Mouse (Mus musculus): ENCODE measurements around the gene Gins1. TPM values are rescaled to one million over a fixed set of nuclear protein-coding genes. Genes with fewer than 3 reads are reported as not detected.
A peak's percentile ranks its signal among the peaks of the same experiment; 100 is the strongest.
"Not testable (repeated sequence)": the region's sequence is repeated elsewhere in the genome, so short reads cannot be mapped to it uniquely, and the experiment has no call there.

Gins1 gene
- total RNA-seq, 2 experiments from 2014 or later = 1.8 to 3.1 TPM

DNA sequence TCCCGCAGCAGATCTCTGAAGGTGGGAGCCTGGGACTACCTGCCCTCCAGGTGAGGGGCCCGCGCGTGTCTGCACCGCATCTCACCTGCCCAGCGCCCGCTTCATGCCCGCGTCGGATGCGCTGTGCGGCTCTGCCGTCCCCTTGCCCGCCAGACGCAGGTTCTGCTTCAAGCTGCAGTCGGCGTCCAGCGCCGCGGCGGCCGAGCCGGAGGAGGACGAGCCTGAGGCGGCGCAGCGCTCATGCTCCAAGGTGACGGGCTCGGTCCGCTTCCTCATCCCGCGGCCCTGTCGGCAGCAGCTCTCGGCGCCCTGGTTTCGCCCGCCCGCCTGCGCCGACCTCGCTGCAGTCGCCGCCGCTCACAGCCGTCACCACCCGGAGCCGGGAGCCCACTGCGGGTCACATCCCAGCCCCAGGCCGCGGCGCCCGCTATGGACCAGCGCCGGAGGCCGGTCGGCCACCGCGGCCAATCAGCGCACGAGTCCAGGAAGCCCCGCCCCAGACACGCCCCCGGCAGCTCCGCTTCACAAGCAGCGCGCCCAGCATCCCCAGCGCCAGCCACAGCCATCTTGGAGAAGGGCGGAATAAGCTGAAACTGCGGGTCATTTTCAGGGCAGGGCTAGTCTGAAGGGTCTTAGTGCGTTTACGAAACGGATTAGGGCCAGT lies 796 bp upstream of the Gins1 start, which contains the start of gene Abhd12:
TSS of gene Abhd12 (minus strand) at position 470 of the 664 bp plus-strand sequence.
- DNase-seq = peak; percentile 99
- intact Hi-C loops (cut with DNase I; ENCODE audit: low total_unique reads) = loop anchor here (10.0 kb wide), 1 partner anchor 120 kb away; the partner anchor contains the start of gene Pygb

DNA sequence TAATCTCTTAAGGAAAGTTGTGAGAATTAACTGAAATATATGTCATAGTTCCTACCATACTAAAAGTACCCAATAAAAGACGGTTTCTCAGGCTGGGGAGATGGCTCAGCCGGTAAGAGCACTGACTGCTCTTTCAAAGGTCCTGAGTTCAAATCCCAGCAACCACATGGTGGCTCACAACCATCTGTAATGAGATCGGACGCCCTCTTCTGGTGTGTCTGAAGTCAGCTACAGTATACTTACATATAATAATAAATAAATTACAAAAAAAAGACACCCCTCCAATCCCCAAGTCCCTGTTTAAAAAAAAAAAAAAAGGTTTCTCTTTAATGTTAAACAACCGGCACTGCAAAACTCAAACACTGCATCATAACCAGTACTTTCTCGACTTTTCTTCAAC lies 3.7 kb downstream of the Gins1 start:
- intact Hi-C loops (cut with DNase I; ENCODE audit: low total_unique reads) = loop anchor here (5.0 to 10.0 kb wide), 2 partner anchors 124 to 237 kb away; partner anchors contain the start of gene Pygb
- not testable (repeated sequence) for DNase-seq

DNA sequence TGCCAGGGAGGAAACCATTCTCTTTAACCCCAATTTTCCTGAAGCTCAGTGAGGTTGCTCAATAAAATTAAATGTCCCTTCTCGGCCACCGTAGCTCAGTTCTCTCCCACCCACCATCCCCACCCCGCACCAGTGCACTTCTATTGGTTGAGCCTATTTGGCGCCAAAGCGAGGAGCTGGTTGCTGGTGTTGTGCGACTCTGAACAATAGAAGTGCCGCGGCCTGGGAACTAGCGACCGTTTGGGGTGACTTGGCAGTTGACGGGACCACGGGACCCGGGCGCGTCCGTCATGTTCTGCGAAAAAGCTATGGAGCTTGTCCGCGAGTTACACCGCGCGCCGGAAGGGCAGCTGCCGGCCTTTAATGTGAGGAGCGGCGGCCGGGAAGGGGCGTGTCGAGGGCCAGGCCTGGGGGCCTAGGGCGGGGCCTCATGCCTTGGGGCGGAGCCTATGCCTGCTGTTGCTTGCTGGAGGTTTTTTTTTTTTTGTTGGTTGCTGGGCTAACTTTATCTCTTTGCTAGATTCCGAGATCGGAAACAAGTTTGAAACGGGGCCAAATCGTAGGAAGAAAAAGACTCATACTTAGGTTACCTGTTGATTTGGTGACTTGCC lies 4.3 kb downstream of the Gins1 start:
- intact Hi-C loops (cut with DNase I; ENCODE audit: low total_unique reads) = loop anchor here (5.0 to 10.0 kb wide), 2 partner anchors 125 to 237 kb away; partner anchors contain the start of gene Pygb
- peak; percentile 94 for DNase-seq

DNA sequence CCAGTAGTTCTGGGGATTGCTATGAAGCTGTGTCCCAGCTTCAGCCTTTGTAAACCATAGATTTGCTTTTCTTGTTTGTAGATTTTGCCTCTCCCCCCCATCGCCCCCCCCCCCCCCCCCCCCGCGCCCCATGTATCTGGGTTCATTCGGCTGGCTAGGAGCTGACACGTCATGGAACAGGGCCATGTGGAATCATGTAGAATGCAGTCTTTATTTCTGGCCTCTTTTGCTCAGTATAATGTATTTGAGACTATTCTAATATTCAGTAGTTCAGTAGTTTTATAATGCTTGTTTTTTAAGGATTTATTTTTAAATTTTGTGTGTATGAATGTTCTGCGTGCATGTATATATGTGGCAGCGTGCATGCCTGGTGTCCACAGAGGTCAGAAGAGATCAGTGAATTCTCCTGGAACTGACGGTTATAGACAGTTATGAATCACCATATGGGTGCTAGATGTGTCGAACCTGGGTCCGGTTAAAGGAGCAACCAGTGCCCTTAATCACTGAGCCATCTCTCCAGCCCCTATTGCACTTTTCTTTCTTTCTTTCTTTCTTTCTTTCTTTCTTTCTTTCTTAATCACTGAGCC lies 5.2 kb downstream of the Gins1 start:
- no peak for DNase-seq
- intact Hi-C loops (cut with DNase I; ENCODE audit: low total_unique reads) = no loop called here

DNA sequence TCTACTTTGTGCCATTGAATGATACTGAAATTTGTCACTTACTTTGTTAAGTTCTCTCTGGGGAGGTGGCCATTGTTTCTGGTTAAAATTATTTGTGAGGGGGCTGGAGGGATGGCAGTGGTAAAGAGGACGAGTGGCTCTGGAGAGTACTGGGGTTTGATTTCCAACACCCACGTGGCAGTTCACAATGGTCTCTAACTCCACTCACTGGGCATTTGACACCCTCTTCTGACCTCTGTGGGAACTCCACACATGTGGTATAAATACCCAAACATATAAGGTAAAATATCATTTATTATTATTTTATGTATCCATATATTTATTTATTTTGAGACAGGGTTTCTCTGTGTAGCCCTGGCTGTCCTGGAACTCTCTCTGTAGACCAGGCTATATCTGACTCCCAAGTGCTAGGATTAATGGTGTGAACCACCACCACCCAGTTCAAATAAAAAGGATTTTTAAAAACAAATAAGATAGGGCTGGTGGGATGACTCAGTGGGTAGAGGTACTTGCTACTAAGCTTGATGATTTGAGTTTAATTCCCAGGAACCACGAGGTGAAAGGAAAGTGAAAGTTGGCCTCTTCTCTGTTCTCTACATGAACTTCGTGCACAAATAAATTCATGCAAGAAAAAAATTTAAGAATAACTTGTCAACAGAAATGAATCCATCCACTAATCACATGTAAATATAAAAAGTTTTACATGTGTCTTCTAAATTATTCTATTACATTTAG lies 9.7 kb downstream of the Gins1 start:
- intact Hi-C loops (cut with DNase I; ENCODE audit: low total_unique reads) = no loop called here
- DNase-seq = no peak

DNA sequence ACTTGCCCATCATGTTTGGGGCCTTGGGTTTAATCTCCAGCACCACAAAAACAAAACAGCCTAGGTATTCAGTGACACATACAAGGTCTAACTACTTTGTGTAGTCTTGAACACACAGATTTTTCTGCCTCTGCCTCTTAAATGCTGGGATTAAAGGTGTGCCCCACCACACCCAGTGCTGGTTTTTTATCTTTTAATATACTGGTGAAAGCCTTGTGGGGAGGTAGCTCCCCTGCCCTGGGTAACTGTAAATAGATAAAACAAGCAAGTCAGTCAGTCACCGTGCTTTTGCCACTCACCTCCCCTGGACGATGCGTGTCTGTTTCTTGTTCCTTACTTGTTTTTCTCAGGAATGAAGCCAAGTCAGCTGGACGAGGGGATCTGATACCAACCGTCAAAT lies 10.6 kb downstream of the Gins1 start:
- intact Hi-C loops (cut with DNase I; ENCODE audit: low total_unique reads) = no loop called here
- no peak for DNase-seq

DNA sequence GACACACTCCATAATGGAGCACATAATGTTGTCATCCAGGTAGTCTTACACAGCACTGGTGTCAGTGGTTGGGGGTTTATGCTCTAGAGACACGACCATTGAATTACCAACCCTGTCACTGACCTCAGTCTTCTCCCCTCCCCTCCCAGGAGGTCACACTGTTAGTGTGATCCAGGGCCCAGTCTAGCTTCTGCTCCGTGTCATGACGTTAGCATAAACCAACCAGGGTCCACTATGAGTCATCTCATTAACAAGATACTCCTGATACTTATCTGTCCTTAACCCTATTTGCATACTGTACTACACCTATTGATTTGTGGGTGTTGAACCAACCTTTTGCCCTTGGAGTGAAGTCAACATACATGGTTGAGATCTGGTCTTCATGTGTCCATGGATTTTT lies 13.5 kb downstream of the Gins1 start:
- no peak for DNase-seq
- intact Hi-C loops (cut with DNase I; ENCODE audit: low total_unique reads) = no loop called here

DNA sequence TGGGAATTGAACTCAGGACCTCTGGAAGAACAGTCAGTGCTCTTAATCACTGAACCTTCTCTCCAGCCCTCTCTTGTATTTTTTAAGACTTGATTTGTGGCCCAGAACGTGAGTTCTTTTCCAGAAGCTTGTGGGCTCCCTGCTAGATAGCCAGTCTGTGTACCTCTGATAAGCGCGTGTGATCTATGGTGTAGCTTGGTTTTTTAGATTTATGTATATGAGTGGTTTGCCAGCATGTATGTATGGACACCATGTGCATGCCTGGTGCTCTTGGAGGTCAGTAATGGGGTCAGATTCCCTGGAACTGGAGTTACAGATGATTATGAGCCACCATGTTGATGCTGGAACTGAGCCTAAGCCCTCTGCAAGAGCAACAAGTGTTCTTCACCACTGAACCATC lies 15.3 kb downstream of the Gins1 start:
- intact Hi-C loops (cut with DNase I; ENCODE audit: low total_unique reads) = no loop called here
- DNase-seq = no peak

DNA sequence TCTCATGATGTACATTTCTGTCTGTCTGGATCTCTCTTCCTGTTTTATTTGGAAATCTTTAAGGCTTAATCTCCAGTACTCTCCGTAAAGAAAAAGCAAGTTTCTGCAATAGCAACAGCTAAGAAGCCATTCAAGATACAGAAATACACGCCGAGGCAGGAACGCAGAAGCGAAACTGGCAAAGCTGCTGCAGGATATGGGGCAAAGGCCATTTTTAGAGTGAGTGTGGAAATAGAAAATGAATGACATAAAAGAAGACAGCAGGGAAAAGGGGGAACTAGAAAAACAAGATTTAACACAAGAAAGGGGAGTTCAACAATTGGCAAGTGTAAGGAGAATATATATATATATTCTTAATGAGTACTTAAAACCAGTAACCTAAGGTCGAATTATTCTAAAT lies 16.5 kb downstream of the Gins1 start:
- intact Hi-C loops (cut with DNase I; ENCODE audit: low total_unique reads) = no loop called here
- no peak for DNase-seq

DNA sequence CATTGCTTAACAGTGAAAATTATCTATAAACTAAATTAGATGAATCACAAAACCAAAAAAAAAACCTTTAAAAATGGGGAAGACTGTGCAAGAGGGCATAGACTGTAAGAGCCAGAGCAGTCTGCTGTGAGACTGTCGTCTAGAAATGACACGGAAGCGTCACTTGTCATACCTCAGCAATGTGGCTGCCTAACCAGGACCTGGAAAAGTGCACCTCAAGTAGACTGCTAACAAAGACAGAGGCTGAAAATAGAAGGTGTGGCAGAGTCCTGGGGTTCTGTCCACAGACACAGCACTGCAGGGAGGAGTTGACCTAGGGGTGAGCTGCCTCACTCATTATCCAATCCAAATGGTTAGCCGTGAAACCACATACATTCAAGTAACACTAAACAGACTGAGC lies 17.0 kb downstream of the Gins1 start:
- no peak for DNase-seq
- intact Hi-C loops (cut with DNase I; ENCODE audit: low total_unique reads) = no loop called here

DNA sequence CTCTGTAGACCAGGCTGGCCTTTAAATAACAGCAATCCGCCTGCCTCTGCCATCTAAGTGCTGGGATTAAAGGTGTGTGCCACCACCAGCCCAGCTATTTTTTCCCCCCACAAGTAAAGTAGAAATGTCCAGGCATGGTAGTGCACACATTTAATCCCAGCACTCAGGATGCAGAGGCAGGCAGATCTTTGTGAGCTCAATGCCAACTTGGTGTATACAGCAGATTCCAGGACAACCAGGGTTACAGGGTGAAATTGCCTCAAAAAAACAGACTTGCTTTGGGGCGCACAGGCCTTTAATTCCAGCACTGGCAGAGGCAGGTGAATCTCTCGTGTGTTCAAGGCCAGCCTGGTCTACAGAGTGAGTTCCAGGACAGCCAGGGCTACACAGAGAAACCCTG lies 17.8 kb downstream of the Gins1 start:
- no peak for DNase-seq
- intact Hi-C loops (cut with DNase I; ENCODE audit: low total_unique reads) = no loop called here

DNA sequence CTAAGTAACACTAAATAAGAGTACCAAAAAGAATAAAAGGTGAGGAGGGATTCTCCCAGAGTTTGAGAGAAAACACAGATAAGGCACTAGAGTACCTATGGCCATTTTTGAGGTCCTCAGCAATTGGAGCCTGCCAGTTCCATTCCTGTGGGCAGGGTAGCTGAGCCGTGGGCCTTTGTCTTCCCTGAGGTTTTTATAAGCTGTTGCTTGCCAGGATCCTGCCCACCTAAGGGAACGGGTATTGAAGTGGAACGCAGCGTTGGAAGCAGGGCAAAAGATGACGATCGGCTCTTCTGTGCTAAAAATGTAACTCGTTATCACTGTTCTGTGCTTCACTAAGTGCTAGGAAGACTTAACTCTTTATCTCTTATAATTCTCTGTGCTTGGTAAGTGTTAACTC lies 18.3 kb downstream of the Gins1 start:
- intact Hi-C loops (cut with DNase I; ENCODE audit: low total_unique reads) = no loop called here

DNA sequence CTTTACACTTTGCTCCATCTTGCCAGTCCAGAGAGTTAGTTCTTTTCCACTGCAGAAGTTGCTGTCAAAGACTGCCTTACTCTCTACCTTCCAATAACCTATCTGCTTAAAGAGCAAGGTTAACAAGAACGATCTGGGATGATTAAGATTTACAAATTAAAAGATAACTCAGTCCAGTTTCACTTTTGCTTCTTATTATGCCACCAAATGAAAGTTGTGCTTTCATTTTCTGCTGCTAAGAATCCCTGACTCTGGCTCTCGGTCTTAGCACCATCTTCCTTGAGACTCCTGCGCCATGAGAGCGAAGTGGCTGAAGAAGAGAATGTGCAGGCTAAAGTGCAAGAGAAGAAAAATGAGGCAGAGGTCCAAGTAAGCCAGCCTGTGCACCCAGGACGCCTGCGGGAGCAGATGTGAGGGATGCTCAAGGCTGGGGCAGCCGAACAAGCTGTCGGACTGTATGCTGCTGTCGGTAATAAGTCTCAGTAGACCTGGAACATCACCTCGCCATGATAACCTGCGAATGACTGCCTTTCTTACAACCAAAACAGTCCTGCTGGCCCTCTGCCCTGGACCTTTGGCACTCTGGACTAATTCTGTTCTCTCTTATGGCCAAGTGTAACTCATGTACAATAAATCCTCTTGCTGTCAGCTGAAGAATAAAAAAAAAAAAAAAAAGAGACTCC lies 22.0 kb downstream of the Gins1 start:
- intact Hi-C loops (cut with DNase I; ENCODE audit: low total_unique reads) = no loop called here

More for the DNA sequence above, 18.3 kb downstream of the Gins1 start:
- DNase-seq = no peak

DNA sequence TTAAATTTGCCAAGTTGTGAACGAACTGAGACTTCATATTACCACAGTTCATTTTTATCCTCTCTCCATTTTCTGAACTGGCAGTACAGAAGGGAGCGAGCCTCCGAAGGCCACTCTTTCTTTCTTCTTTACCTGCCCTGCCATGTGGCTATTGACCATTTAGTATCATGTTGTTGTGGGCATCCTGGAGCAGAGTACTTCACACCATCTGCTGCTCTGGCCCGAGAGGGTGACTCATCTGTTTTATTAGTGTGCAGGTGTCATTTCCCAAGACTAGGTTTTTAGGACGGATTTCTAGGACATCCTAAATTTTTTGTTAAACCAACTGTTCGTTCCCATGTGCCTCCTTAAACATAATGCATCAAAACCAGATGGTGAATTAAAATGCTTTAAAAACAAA lies 24.0 kb downstream of the Gins1 start:
- intact Hi-C loops (cut with DNase I; ENCODE audit: low total_unique reads) = no loop called here
- DNase-seq = no peak

More for the DNA sequence above, 22.0 kb downstream of the Gins1 start:
- DNase-seq = no peak

DNA sequence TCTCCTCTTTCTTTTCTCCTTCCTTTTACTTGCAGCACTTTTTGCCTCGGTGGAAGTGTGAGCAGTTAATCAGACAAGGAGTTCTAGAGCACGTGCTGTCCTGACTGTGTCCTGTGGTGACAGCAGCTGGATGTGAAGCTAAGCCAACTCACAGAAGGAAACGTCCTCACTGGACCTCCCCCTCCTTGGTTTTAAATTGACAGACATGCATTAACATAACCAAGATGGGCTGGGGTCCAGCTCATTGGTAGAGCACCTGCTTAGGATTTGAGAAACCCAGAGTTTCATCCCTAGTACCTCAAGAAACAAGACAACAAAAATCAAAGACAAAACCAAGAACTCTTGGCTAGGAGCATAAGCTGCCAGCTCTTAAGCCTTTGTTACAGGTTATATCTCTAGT lies 25.6 kb downstream of the Gins1 start:
- no peak for DNase-seq
- intact Hi-C loops (cut with DNase I; ENCODE audit: low total_unique reads) = no loop called here

DNA sequence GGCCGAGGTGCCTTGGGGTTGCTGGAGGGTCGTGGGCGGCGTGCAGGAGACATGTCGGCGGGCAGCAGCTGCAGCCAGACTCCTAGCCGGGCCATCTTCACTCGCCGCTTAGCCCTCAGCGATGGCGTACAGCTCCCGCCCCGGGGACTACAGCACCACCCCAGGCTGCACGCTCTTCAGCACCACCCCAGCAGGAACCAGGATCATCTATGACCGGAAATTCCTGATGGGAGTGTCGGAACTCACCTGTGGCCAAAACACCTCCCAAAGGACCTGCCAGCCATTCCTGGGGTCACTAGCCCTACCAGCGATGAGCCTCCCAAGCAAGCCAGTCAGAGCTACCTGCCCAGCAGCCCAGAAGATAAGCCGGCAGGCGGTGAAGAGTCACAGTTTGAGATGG lies 28.3 kb downstream of the Gins1 start:
- DNase-seq = no peak
- intact Hi-C loops (cut with DNase I; ENCODE audit: low total_unique reads) = no loop called here

DNA sequence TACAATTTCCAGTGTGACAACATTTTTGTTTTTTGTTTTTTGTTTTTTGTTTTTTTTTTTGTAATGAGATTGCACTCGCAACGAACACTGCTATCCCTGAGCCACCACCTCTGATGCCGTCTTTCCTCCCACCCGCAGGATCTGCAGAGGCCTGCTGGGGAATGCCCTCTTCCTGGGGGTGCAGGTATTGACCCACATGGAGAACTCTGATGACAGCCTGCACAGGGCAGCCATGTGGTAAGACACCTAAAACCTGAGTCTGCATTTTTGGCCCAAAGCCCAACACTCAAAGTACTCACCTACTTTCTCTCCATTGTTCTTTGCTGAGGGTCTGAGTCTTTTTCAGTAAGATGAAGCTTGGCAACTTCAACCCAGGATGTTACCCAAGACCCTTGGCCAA lies 29.5 kb downstream of the Gins1 start:
- intact Hi-C loops (cut with DNase I; ENCODE audit: low total_unique reads) = no loop called here
- no peak for DNase-seq

DNA sequence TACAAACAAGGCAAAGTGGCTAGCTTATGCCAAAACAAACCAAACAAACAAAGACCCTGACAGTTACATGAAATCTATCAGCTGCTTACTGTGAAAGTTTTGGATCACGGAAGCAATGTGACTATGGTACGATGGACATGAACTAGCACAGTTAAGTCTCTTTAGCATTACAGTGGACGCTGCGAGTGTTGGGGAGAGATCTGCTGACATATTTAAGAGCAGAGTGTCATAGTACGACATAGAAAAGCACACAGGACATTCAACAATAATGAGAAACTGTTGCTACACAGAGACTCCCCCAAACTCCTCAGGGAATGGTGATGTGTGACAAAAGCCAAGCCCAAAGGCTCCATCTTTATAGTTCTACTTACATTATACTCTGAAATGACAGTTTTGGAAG lies 38.8 kb downstream of the Gins1 start:
- DNase-seq = no peak
- intact Hi-C loops (cut with DNase I; ENCODE audit: low total_unique reads) = no loop called here

DNA sequence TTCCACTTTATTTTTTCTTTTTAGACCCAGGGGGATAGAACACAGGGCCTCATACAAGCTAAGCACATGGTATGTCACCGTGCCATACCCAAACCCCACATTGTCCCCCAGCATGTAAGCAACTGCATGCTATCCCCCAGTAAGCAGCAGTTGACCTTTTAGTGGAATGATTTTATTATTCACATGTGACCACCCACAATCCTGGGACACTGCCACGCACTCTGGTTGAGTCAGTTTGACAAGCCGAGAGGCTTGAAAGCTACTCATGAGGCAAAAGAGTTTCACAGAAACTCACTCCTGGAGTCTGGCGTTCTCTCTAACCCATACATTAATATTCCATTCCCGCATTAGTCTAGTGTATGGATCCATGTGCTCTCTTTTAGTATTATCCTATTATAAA lies 42.1 kb downstream of the Gins1 start:
- DNase-seq; intact Hi-C loops (cut with DNase I; ENCODE audit: low total_unique reads): not testable (repeated sequence)

All from gastrocnemius, postnatal 14 days (tissue).